Mouse (Mus musculus): Measurements from ENCODE around the gene Gm21760. TPM values are rescaled to one million over a fixed set of nuclear protein-coding genes. Genes with fewer than 3 reads are reported as not detected.
"Not testable (repeated sequence)": the region's sequence is repeated elsewhere in the genome, so short reads cannot be mapped to it uniquely, and the experiment has no call there.

Gm21760 gene
- not detected in 2 replicates for polyA plus RNA-seq (2016; fragmentation: Nextera tagmentation; extraction: Ambion mirVana)

DNA sequence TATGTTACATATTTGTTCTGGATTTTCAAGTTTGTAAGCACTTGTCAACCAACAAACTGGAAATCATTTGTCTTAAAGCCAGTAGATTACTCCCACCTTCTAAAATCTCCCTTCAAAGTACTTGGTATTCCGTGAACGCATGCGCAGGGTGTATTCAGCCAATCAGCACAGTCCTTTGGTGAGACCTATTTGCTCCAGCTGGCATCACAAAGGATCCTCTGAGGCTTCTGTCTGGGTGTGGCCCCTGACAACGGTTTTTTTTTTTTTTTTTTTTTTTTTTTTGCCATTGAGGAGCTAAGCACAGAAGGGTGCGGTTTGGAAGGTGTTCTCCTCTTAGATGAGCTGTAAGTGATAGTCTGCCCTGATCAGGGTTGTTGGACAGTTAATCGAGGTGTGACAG, at the start of gene Gm21760:
Gm21760 (plus strand) TSS at position 301 of the 400 bp plus-strand sequence.
- H3K27ac ChIP-seq; H3K4me1 ChIP-seq; H3K4me3 ChIP-seq; H3K36me3 ChIP-seq; H3K9me3 ChIP-seq; DNase-seq (ENCODE audit: low spot score); H3K27me3 ChIP-seq (ENCODE audit: insufficient read depth, poor library complexity, severe bottlenecking): not testable (repeated sequence)
- no CpG with 5 or more reads among the region's 6 CpGs for WGBS
